Mouse (Mus musculus): Measurements from ENCODE around the gene Defb23.

The Defb23 gene

DNA sequence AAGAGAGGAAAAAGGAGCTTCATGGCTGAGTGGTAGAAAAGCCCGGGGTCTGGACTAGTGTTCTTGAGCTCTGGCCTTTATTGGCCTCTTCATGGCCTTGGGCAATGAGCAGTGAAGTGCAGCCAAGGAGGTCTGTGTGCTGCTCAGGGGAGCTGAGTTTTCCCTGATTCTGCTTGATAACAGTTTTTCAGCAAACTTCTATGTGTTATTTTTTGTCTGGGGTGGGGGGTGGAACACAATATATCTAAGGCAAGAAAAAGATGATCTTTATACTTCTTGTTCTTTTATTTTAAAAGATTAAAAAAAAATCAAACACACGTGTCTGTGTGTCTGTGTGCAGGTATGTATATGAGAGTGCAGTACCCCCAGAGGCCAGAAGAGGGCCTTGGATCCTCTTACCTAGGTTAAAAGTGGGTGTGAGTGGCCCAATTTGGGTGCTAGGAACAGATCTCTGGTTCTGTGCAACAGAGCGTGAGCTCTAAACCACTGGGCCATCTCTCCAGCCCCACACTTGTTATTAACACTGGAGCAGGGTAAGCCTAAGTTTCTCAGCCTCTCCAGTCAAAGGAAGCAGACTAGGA is at the start of gene Defb23:
Gene Defb23 (minus strand): TSS at position 51 of the 581 bp plus-strand sequence.
- DNase-seq (ENCODE audit: low read depth, low spot score): no peak

DNA sequence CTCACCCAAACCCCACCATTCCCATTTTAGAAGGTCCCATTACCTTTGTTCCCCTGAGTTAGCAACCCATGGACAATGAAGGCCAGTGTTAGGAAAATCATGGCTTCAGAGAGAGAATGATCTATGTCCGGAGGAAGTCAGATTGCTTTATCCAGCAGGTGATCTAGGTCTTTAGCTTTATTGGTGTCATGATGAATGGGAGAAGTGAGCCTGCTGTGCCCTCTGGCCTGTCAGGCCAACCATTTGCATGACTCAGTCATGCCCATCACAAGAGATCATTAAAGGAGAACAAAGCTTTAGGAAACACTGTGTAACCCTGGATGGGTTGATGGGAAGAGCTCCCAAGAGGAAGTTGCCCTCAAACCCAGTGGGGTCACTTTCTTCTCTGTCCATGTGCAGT is 47.2 kb upstream of the Defb23 start, which contains the start of gene Defb26:
Gene Defb26 (minus strand): TSS at position 101 of the 400 bp plus-strand sequence.
- no peak for DNase-seq (ENCODE audit: low read depth, low spot score)

DNA sequence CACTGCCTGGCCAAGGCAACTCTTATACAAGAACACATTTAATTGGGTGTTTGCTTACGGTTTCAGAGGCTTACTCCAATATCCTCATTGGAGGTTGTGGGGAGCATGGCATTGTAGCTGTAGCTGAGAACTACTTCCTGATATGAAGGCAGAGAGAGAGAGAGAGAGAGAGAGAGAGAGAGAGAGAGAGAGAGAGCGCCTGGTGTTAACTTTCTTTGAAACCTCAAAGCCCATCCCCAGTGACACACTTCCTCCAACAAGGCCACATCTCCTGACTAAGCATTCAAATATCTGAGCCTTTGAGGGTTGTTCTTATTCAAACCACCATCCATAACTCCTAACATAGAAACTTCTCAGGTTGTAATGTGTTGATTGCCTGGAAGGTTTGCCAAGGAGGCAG is 39.5 kb upstream of the Defb23 start:
- no peak for DNase-seq (ENCODE audit: low read depth, low spot score)

GRCm38 (mm10) chr2:152500863-152501229 is 36.4 kb upstream of the Defb23 start:
- no peak for DNase-seq (ENCODE audit: low read depth, low spot score)

DNA sequence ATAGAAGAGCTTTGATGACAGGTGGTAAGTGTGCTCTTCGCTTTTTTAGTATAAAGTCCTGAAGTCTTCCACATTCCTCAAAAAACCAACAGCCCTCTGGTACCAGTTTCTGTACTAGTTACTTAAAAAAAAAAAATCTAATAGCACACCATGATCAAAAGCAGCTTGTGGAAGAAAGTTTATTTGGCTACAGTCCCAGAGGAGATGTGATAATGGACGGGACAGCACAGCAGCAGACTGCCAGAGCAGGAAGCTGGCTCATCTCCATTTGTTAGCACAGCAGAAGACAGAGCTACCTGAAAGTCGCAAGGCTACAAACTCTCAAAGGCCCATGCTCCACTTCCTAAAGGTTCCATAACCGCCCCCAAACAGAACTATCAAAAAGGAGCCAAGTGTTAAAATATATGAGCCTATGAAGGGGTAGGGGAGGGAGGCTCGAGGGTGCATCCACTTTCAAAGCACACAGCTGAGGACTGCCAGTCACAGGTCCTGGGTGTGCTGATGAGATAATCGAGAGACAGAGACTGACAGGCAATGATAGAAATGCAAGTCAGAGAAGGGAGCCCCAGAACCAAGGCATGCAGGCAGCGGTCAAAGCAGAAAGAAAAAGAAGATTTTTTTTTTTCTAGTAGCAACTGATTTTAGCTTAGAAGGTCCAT is 35.9 kb upstream of the Defb23 start:
- no peak for DNase-seq (ENCODE audit: low read depth, low spot score)

DNA sequence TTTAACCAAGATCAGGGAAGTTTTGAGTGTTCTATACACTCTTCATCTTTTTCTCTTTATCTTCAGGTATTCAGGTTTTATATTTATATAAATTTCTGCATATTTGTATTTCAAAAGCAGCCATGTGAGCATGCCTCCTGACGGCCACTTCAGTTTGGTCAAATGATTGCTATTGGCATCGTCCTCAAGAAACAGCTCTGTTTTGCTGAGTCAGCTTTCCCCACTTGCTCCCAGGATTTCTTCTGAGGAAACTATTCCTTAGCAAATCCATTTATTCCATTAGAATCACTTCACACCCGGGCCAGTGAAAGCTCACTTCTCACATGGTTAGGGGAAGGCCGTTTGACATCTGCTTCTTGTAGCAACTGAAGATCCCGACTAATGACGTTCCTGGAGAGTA is 33.6 kb upstream of the Defb23 start:
- no peak for DNase-seq (ENCODE audit: low read depth, low spot score)

DNA sequence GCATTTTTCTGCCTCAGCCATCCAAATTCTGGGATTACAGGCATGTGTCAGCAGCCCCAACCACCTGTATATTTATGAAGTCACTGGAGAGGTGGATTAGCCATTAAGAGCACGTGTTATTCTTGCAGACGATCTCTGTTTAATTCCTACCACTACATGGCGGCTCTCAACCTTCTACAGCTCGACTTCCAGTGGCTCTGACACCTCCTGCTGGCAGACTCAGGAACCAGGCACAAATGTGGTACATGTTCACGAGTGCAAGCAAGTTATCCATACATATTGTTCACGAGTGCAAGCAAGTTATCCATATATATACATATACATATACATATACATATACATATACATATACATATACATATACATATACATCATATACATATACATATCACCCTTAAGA is 28.7 kb upstream of the Defb23 start:
- no peak for DNase-seq (ENCODE audit: low read depth, low spot score)

DNA sequence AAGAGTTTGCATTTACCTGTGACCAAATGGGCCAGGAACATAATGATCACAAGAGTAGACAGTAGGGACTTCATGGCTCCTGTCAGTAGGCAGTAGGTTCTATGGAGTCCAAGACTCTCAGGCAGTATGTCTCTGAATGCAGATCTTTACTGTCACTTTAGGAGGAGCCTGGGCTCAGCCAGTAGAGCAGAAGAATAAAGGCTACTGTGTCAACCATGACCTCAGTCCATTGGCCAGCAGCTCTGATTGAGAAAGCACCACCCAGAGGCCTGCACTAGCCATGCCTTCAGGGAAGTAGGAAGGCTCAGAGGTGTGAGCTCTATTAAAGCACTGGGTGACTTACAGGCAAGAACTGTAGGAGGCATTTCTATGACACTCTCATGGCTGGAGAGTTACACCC is 25.6 kb upstream of the Defb23 start, which contains the start of gene Defb22:
Gene Defb22 (minus strand): TSS at position 101 of the 400 bp plus-strand sequence.
- no peak for DNase-seq (ENCODE audit: low read depth, low spot score)

GRCm38 (mm10) chr2:152487024-152487423 is 22.6 kb upstream of the Defb23 start:
- DNase-seq (ENCODE audit: low read depth, low spot score): no peak

DNA sequence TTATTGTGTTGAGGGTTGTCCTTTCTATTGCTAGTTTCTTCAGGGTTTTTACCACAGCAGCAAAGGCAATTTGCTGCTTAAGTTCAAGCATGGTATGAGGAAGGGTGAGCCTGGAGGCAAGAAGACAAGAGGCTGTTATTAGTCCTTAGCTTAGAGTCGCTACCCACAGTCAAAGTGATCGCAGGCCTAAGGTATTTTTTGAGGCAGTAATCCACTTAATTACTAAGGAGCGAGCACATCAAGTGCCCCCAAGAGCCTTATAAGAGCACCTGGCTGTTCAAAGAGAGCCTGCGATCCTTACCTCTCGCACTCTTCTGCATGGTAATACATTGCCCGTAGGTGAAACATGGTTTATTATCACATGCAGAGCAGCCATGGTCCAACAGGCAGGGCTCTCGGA is 17.3 kb upstream of the Defb23 start:
- DNase-seq (ENCODE audit: low read depth, low spot score): no peak

- DNase-seq (ENCODE audit: low read depth, low spot score): no peak
Observed at GRCm38 (mm10) chr2:152480881-152481280, 16.5 kb upstream of the Defb23 start.

DNA sequence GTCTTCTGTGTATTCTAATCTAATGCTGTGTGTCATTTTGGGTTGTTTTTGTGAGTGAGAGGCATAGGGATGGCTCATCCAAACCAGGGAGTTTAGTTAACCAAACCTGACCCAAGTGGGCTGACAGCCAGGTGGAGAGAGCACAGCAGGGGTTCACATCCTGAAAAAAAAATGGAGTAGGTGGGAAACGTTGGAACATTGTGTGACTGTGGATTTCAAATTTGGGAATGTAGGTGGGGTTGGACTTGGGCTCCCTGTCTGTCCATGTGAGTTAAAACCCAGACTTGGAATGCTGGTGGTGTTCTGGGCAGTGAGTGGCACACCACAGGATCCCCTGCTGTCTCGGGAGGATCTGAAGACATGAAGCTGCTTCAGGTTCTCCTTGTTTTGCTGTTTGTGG is 12.3 kb upstream of the Defb23 start, which contains the start of gene Defb20:
Gene Defb20 (plus strand): TSS at position 301 of the 400 bp plus-strand sequence.
- no peak for DNase-seq (ENCODE audit: low read depth, low spot score)

DNA sequence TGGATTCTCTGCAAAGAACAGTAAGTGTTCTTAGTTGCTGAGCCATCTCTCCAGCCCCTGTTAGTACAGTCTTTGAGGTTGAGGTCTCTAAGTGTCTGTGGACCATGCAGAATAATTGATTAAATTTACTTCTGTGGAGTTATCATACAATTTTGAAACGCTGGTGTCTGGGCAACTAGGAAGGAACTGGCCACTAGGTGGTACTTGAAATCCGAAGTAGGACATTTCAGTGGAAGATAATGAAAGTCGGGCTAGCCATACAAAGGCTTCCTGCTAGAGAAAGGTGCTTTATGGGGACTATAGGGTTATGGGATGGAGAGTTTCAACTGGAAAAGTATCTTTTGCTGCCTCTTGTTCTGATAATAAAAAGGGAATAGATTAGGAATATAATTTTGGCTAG is 8.0 kb upstream of the Defb23 start:
- DNase-seq (ENCODE audit: low read depth, low spot score): no peak

- DNase-seq (ENCODE audit: low read depth, low spot score): peak; percentile 21
Observed at GRCm38 (mm10) chr2:152470973-152471372, 6.6 kb upstream of the Defb23 start.

DNA sequence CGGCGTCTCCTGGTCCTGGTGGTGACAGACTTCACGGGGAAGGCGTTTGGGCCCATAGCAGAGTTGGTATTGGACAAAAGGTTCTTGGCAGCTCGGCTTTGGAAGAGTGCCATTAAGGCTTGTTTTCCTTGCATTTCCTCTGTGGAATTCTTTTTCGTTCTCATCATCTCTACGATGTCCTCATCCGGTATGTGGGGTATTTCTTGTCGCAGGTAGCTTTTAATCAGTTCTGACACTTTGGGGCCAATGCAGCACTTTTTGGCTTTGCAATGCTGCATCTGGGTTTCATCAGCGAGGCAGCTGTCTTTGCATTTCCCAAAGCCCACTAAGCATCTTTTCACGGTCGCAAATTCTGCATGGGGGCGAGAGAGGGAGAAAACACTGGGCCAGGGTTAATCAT is 5.2 kb downstream of the Defb23 start:
- DNase-seq (ENCODE audit: low read depth, low spot score): no peak

GRCm38 (mm10) chr2:152452101-152452781 is 12.2 kb downstream of the Defb23 start:
- DNase-seq (ENCODE audit: low read depth, low spot score): no peak

DNA sequence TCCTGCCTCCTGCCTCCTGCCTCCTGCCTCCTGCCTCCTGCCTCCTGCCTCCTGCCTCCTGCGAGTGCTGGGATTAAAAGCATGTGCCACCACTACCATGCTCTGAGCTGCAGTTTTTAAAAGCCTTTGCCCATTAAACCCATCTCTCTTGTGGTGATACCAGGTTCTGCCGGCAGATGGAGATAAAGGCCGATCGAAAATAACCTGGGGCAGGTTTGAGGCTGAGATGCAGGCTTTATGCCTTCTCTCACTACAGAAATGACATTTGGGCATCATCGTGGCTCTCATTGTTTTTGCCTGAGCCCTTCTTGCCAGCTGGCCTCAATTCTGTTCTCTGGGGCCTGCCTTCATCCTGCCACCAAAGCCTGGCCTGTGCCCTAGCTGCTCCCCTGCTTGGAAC is 14.2 kb downstream of the Defb23 start:
- DNase-seq (ENCODE audit: low read depth, low spot score): peak; percentile 65

DNA sequence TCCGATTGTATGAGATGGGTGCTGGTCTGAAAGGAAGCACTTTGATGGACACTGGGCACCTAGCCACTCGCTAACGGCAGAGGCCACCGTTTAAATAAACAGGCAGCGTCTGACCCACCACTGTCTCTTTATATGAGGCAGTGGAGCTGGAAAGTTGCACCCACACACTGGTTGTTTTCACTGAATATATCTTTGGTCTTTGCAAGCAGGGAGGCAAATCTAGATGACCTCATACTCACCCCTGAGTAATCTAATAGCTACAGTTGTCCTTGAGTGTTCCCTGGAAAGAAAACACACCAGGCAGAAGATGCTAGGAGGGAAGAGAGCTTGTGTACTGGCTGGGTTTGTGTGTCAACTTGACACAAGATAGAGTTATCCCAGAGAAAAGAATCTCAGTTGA is 17.0 kb downstream of the Defb23 start:
- DNase-seq (ENCODE audit: low read depth, low spot score): no peak

- DNase-seq (ENCODE audit: low read depth, low spot score): no peak
Observed at GRCm38 (mm10) chr2:152446642-152447041, 17.8 kb downstream of the Defb23 start.

GRCm38 (mm10) chr2:152443281-152443680 is 21.1 kb downstream of the Defb23 start:
- no peak for DNase-seq (ENCODE audit: low read depth, low spot score)

DNA sequence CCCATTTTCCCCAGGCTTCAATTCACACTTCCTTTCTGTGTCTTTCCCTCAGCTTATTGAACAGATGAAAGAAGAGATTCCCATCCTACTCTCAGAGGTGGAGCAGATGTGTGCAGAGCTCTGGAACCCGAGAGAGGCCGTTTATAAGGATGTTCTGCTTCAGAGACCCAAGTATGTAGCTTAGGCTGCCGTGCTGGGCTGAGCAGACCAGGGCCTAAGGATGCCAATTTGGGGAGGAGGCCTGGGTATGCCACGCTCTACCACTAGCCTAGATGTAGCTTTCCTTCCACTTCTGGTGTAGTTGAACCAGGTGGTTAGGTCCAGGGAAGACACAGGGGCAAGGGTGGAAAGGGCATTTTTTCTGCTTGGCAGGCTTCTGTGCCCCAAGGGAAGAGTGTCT is 22.1 kb downstream of the Defb23 start:
- DNase-seq (ENCODE audit: low read depth, low spot score): no peak

GRCm38 (mm10) chr2:152439833-152440232 is 24.6 kb downstream of the Defb23 start:
- no peak for DNase-seq (ENCODE audit: low read depth, low spot score)

DNA sequence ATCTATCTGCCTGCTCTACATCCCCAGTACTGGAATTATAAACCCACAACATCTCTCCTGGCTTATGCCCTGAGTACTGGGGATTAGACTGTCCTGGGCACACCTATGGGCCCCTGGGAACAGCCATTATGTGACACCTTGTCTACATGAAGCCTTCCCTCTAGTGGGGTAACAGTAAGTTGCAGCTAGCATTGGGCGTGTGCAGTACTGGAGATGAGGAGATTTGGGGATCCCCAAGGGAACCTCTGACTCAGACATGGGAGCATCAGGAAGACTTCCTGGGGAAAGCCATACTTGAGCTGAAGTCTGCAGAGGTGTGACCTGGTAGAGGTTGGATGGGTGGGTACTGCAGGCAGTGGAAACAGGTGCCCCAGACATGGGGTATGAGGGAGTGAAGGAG is 25.5 kb downstream of the Defb23 start:
- no peak for DNase-seq (ENCODE audit: low read depth, low spot score)

All from retina, postnatal 7 days (tissue).